ENCODE assay signal across 7 mouse cellular contexts in the genomic region with DNA sequence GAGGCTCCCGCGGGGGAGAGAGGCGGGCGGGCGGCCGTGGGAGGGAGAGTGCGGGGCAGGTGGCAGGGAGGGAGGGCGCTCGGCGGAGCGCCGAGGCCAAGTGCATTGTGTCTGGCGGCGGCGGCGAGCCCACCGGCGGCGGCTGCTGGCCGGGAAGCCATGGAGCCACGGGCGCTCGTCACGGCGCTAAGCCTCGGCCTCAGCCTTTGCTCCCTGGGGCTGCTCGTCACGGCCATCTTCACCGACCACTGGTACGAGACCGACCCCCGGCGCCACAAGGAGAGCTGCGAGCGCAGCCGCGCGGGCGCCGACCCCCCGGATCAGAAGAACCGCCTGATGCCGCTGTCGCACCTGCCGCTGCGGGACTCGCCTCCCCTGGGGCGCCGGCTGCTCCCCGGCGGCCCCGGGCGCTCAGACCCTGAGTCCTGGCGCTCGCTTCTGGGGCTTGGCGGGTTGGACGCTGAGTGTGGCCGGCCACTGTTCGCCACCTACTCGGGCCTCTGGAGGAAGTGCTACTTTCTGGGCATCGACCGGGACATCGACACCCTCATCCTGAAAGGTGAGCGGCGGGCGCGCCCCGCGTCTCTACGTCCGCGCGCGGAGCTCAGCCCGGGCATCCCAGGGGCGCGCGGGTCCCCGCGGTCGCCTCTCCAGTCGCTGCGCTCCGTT. TPM values are rescaled to one million over a fixed set of nuclear protein-coding genes. Genes with fewer than 3 reads are reported as not detected.
DNase-seq lines count a peak whose midpoint lies in the region; ATAC-seq and TF ChIP-seq lines count a peak whose summit lies in the region.

TSS of gene Tmem178 (plus strand) at position 103 of the 669 bp plus-strand sequence.

- peak within 1 kb of the TSS; percentile 96 for H3K4me3 ChIP-seq in ES-Bruce4 (ENCODE audit: low read depth, low read length)
- H3K4me3 ChIP-seq in hindbrain, embryonic 10.5 days: peak within 1 kb of the TSS; percentile 83
- peak within 1 kb of the TSS; percentile 85 for H3K4me3 ChIP-seq in limb, embryonic 10.5 days
- H3K4me3 ChIP-seq in midbrain, embryonic 14.5 days (replicated peaks; ENCODE audit: low read depth, low read length): peak within 1 kb of the TSS; percentile 88

- H3K27me3 ChIP-seq in ES-Bruce4 (ENCODE audit: control insufficient read depth, insufficient read depth, low read length, poor library complexity, severe bottlenecking): peaks cover 20% of the 10 kb centered on the region
- H3K27me3 ChIP-seq in Patski: no peaks in the 10 kb centered on the region
- H3K27me3 ChIP-seq in hindbrain, embryonic 10.5 days (ENCODE audit: insufficient read depth, poor library complexity, severe bottlenecking): peaks cover 55% of the 10 kb centered on the region
- H3K27me3 ChIP-seq in limb, embryonic 10.5 days (ENCODE audit: low read depth, poor library complexity, severe bottlenecking): peaks cover 61% of the 10 kb centered on the region
- no peaks in the 10 kb centered on the region for H3K27me3 ChIP-seq in midbrain, embryonic 14.5 days (ENCODE audit: control insufficient read depth, insufficient read depth, low read length)

- H3K9ac ChIP-seq in ES-Bruce4 (ENCODE audit: low read depth, poor library complexity, severe bottlenecking): peak within 1 kb of the TSS; percentile 73
- H3K9ac ChIP-seq in midbrain, embryonic 14.5 days (replicated peaks; ENCODE audit: low read length): peak within 1 kb of the TSS; percentile 95

- in situ Hi-C loops in Patski (cut with MboI; ENCODE audit: low pct_unique_long_range_greater_than_20kb): no loop called here

- no peak for TF ChIP-seq POLR2A in ES-Bruce4 (IDR thresholded peaks at IDR 0.05; ENCODE audit: insufficient read depth, low read length)

- peak; percentile 38 for ATAC-seq in Patski
- peak; percentile 83 for ATAC-seq in midbrain, embryonic 14.5 days (ENCODE audit: low FRiP score, low TSS enrichment)

- no peaks in the 10 kb centered on the region for H3K36me3 ChIP-seq in ES-Bruce4 (ENCODE audit: control insufficient read depth, insufficient read depth, low read length, poor library complexity, severe bottlenecking)
- no peaks in the 10 kb centered on the region for H3K36me3 ChIP-seq in hindbrain, embryonic 10.5 days
- H3K36me3 ChIP-seq in limb, embryonic 10.5 days: no peaks in the 10 kb centered on the region
- H3K36me3 ChIP-seq in midbrain, embryonic 14.5 days (ENCODE audit: control insufficient read depth, insufficient read depth, low read length): no peaks in the 10 kb centered on the region

- no peak within 1 kb of the TSS for H3K27ac ChIP-seq in ES-Bruce4 (ENCODE audit: insufficient read depth, low read length)
- H3K27ac ChIP-seq in hindbrain, embryonic 10.5 days: peak within 1 kb of the TSS; percentile 92
- H3K27ac ChIP-seq in limb, embryonic 10.5 days: peak within 1 kb of the TSS; percentile 85
- peak within 1 kb of the TSS; percentile 90 for H3K27ac ChIP-seq in midbrain, embryonic 14.5 days (replicated peaks; ENCODE audit: low read depth, low read length)

- peak within 1 kb of the TSS; percentile 80 for H3K4me2 ChIP-seq in midbrain, embryonic 14.5 days (ENCODE audit: low read length)

- H3K4me1 ChIP-seq in ES-Bruce4 (ENCODE audit: control insufficient read depth, insufficient read depth, low read length): no peaks in the 10 kb centered on the region
- peaks cover 19% of the 10 kb centered on the region; the same call in 1 of the 2 replicates for H3K4me1 ChIP-seq in hindbrain, embryonic 10.5 days (replicated peaks)
- H3K4me1 ChIP-seq in limb, embryonic 10.5 days: peaks cover 11% of the 10 kb centered on the region
- peaks cover 23% of the 10 kb centered on the region for H3K4me1 ChIP-seq in midbrain, embryonic 14.5 days (ENCODE audit: control insufficient read depth, insufficient read depth, low read length)

- under 1% methylated on average over 79 of the region's 84 CpGs for WGBS in hindbrain, embryonic 10.5 days
- under 1% methylated on average over 77 of the region's 84 CpGs for WGBS in limb, embryonic 10.5 days
- WGBS in midbrain, embryonic 14.5 days: under 1% methylated on average over 78 of the region's 84 CpGs

- no peak for DNase-seq in Patski (ENCODE audit: low read depth, low spot score)
- peak; percentile 39 for DNase-seq in embryo, embryonic 10.5 days (ENCODE audit: low spot score)
- DNase-seq in hindbrain, embryonic 10.5 days (ENCODE audit: low spot score): peak; percentile 55
- peak; percentile 68 for DNase-seq in limb, embryonic 10.5 days (ENCODE audit: low spot score)
- DNase-seq in midbrain, embryonic 14.5 days: peak; percentile 75
- DNase-seq in yolk sac, embryonic 10.5 days (ENCODE audit: low spot score): peak; percentile 23

- CTCF ChIA-PET in Patski (lab: Charles Lee): no interaction called here

- no peak for TF ChIP-seq CTCF in ES-Bruce4 (IDR thresholded peaks at IDR 0.05; ENCODE audit: low read depth, low read length)
- TF ChIP-seq CTCF in Patski (IDR thresholded peaks at IDR 0.05): no peak

- H3K9me3 ChIP-seq in ES-Bruce4 (replicated peaks; ENCODE audit: control insufficient read depth, insufficient read depth, low read length, poor library complexity, severe bottlenecking): no peaks in the 10 kb centered on the region
- H3K9me3 ChIP-seq in hindbrain, embryonic 10.5 days: no peaks in the 10 kb centered on the region
- no peaks in the 10 kb centered on the region for H3K9me3 ChIP-seq in limb, embryonic 10.5 days (replicated peaks)
- no peaks in the 10 kb centered on the region for H3K9me3 ChIP-seq in midbrain, embryonic 14.5 days (ENCODE audit: control insufficient read depth, low read length)

- POLR2A ChIA-PET in Patski (lab: Charles Lee): no interaction called here

- no peak for TF ChIP-seq EP300 in ES-Bruce4 (IDR thresholded peaks at IDR 0.05; ENCODE audit: insufficient read depth, low read depth, low read length)

RNA-seq across cellular contexts. Expression of gene Tmem178, which starts in this region (rescaled TPM):
- polyA plus RNA-seq in ES-Bruce4 (2011; ENCODE audit: insufficient read depth, insufficient read length, low read depth, missing spikeins): not detected in 2 replicates
- polyA plus RNA-seq in Patski (2021): 13.4 TPM
- polyA plus RNA-seq in hindbrain, embryonic 10.5 days (2016; fragmentation: Nextera tagmentation; extraction: Ambion mirVana): 4.5 and 13.0 TPM in 2 replicates
- polyA plus RNA-seq in limb, embryonic 10.5 days (2016; fragmentation: Nextera tagmentation; extraction: Ambion mirVana): 3.1 and 5.5 TPM in 2 replicates
- polyA plus RNA-seq in midbrain, embryonic 14.5 days (2014; fragmentation: Nextera tagmentation; extraction: Ambion mirVana): 30.5 and 31.3 TPM in 2 replicates
